Mouse (Mus musculus) forebrain, embryonic 14.5 days (tissue): ENCODE data around the gene A930009A15Rik. TPM values are rescaled to one million over a fixed set of nuclear protein-coding genes. Genes with fewer than 3 reads are reported as not detected.

Experiments
- ATAC-seq: fragments of 200-750 bp; cut with Nextera tagmentation; 2 replicates; pipeline ENCODE4 v1.8.0; 2017; ENCODE audit warnings: mild to moderate bottlenecking, moderate library complexity
- DNase-seq: peaks from one replicate; pipeline ENCODE4 v3.0.0-alpha.2; 2015; ENCODE audit warnings: low spot score
- H3K27ac ChIP-seq: fragments of 300-500 bp; sonication (generic); 2 replicates; pipeline ENCODE4 v1.5.1; 2014; ENCODE audit warnings: low read depth, mild to moderate bottlenecking, control low read depth, low read length, moderate library complexity
- H3K27me3 ChIP-seq: fragments of 300-500 bp; sonication (generic); replicated peaks from 2 replicates; pipeline ENCODE4 v1.6.1; 2014; ENCODE audit warnings: low read length, control low read depth, mixed read lengths; ENCODE audit not compliant: control insufficient read depth, insufficient read depth
- H3K36me3 ChIP-seq: fragments of 300-500 bp; sonication (generic); 2 replicates; pipeline ENCODE4 v1.6.1; 2014; ENCODE audit warnings: low read length, control low read depth; ENCODE audit not compliant: control insufficient read depth, insufficient read depth
- H3K4me1 ChIP-seq: fragments of 300-500 bp; sonication (generic); 2 replicates; pipeline ENCODE4 v1.6.1; 2014; ENCODE audit warnings: antibody characterized with exemption, low read length, control low read depth; ENCODE audit not compliant: control insufficient read depth, insufficient read depth
- H3K4me2 ChIP-seq: fragments of 300-500 bp; sonication (generic); 2 replicates; pipeline ENCODE4 v1.6.1; 2014; ENCODE audit warnings: mild to moderate bottlenecking, control low read depth, low read length
- H3K4me3 ChIP-seq: fragments of 300-500 bp; sonication (generic); 2 replicates; pipeline ENCODE4 v1.5.1; 2014; ENCODE audit warnings: low read depth, low read length, control low read depth
- H3K9ac ChIP-seq: fragments of 300-500 bp; sonication (generic); 2 replicates; pipeline ENCODE4 v1.6.1; 2014; ENCODE audit warnings: mild to moderate bottlenecking, low read length, control low read depth, moderate library complexity
- H3K9me3 ChIP-seq: fragments of 300-500 bp; sonication (generic); replicated peaks from 2 replicates; pipeline ENCODE4 v1.6.1; 2016; ENCODE audit warnings: low read length, control low read depth, mixed read lengths; ENCODE audit not compliant: control insufficient read depth
- WGBS: fragments of 180-500 bp; shearing (Covaris S2); extraction: QIAGEN DNeasy Blood & Tissue Kit; methylation state at CpG from one replicate; pipeline ENCODE4 v1.1.7; 2014; 5-methylcytosine and 5-hydroxymethylcytosine counted together
- polyA plus RNA-seq: library from polyadenylated mRNA; unstranded; fragments of >200 nt; fragmentation: Nextera tagmentation; extraction: Ambion mirVana; gene quantifications from 2 replicates; pipeline ENCODE4 v1.2.1, GENCODE M21; 2014

The A930009A15Rik gene
- polyA plus RNA-seq, 1 experiment from 2014 or later, result not detected

- no peak overlapping the region for H3K27ac ChIP-seq
Measured at GRCm38 (mm10) chr10:115623956-115624671, 54.3 kb downstream of the A930009A15Rik start.

GRCm38 (mm10) chr10:115624957-115625356, 55.2 kb downstream of the A930009A15Rik start:
- Histone ChIP-seq H3K9ac (no peak overlapping the region), H3K4me2 (no peak overlapping the region), H3K4me3 (no peak overlapping the region), H3K36me3 (no peaks in the 10 kb centered on the region), H3K9me3 (no peaks in the 10 kb centered on the region), H3K27ac (no peak overlapping the region), H3K27me3 (no peaks in the 10 kb centered on the region; the same call in 1 of the 2 replicates), H3K4me1 (no peaks in the 10 kb centered on the region)
- ATAC-seq (no peak), DNase-seq (no peak)
- 91% methylated on average over 2 of the region's 2 CpGs for WGBS

More at GRCm38 (mm10) chr10:115623956-115624671, 54.3 kb downstream of the A930009A15Rik start:
- H3K4me3 ChIP-seq, result no peak overlapping the region
- H3K27me3 ChIP-seq, result peaks cover 3% of the 10 kb centered on the region; the same call in 1 of the 2 replicates
- ATAC-seq (peak; percentile 91), DNase-seq (peak; percentile 80)
- H3K4me1 ChIP-seq, result no peaks in the 10 kb centered on the region
- 22% methylated on average over 15 of the region's 15 CpGs for WGBS
- H3K36me3 ChIP-seq, result no peaks in the 10 kb centered on the region
- H3K9me3 ChIP-seq, result no peaks in the 10 kb centered on the region
- peak overlapping the region; percentile 35; the same call in 1 of the 2 replicates for H3K4me2 ChIP-seq
- H3K9ac ChIP-seq, result no peak overlapping the region; the same call in 1 of the 2 replicates

GRCm38 (mm10) chr10:115626678-115627077, 56.9 kb downstream of the A930009A15Rik start:
- no peaks in the 10 kb centered on the region for H3K27me3 ChIP-seq
- H3K4me3 ChIP-seq, result no peak overlapping the region
- DNase-seq (no peak), ATAC-seq (no peak)
- no peaks in the 10 kb centered on the region for H3K36me3 ChIP-seq
- no peaks in the 10 kb centered on the region for H3K9me3 ChIP-seq
- H3K4me2 ChIP-seq, result no peak overlapping the region
- H3K9ac ChIP-seq, result no peak overlapping the region
- no peaks in the 10 kb centered on the region for H3K4me1 ChIP-seq
- WGBS, result 87% methylated on average over 6 of the region's 6 CpGs
- no peak overlapping the region for H3K27ac ChIP-seq

Other genes with a start within 250 kb of the A930009A15Rik start
- 43.6 and 44.9 TPM in 2 replicates for gene Tmem19, start 207.5 kb upstream of the A930009A15Rik start, polyA plus RNA-seq
- gene Thap2, start 185.5 kb upstream of the A930009A15Rik start, polyA plus RNA-seq, result 17.9 and 23.5 TPM in 2 replicates
- gene Zfc3h1, start 185.0 kb upstream of the A930009A15Rik start, polyA plus RNA-seq, result 16.8 and 18.6 TPM in 2 replicates
- gene Lgr5, start 17.8 kb downstream of the A930009A15Rik start, polyA plus RNA-seq, result 0.41 and 0.44 TPM in 2 replicates
- gene Tspan8, start 246.8 kb downstream of the A930009A15Rik start, polyA plus RNA-seq, result 0.25 and 0.34 TPM in 2 replicates